Mouse (Mus musculus): ENCODE data around the gene Nudt9. TPM values are rescaled to one million over a fixed set of nuclear protein-coding genes. Genes with fewer than 3 reads are reported as not detected.

Nudt9 gene
- polyA plus RNA-seq, 1 experiment = 60.6 TPM

DNA sequence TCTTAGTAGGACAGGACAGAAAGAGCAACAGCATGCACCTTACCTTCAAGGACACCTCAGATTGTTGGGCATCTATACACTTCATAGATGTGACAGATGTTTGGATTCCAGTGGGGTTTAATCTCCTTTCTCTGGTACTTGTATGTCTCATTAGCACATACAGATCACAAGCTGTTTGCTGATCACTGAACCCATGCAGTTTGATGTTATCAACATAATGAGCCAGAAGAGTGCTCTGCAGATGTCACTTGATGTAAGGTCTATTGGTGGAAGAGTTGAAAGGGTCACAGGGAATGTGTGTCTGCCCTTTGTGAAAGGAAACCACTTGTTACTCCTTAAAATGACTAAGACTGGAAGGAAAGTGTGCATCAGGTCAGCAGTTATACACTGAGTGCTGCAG is 11.0 kb upstream of the Nudt9 start:
- TF ChIP-seq POLR2A (IDR thresholded peaks at IDR 0.05; ENCODE audit: borderline replicate concordance, low read depth, low read length) = no peak
- no peak for TF ChIP-seq CTCF (IDR thresholded peaks at IDR 0.05; ENCODE audit: low read depth, low read length)

DNA sequence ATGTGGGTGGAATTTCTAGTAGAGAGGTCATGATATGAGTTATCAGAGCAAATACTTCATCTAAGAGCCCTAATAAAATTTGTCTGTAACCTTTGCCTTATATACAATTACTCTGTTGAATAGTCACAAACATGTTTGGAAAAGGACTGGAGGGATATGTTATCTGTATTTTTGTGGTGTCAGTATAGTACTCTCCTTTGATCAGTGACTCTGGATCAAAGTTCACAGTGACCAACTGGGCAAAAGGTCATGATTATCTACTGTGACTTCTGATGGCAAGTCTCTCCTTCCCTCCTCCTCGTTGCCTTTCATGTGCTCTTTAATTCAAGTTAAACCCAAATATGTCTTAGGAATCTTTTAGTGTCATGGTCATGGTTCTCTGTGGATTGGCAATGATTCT is 10.3 kb upstream of the Nudt9 start:
- TF ChIP-seq POLR2A (IDR thresholded peaks at IDR 0.05; ENCODE audit: borderline replicate concordance, low read depth, low read length) (no peak), CTCF (IDR thresholded peaks at IDR 0.05; ENCODE audit: low read depth, low read length) (no peak)
- peaks cover 8% of the 10 kb centered on the region for H3K4me1 ChIP-seq (ENCODE audit: control insufficient read depth, insufficient read depth, low read length)
- no peak overlapping the region for H3K27ac ChIP-seq (ENCODE audit: insufficient read depth, low read depth, low read length)
- no peak overlapping the region for H3K4me3 ChIP-seq (ENCODE audit: insufficient read depth, low read length)

More for the DNA sequence above, 11.0 kb upstream of the Nudt9 start:
- Histone ChIP-seq H3K4me3 (ENCODE audit: insufficient read depth, low read length) (no peak overlapping the region), H3K4me1 (ENCODE audit: control insufficient read depth, insufficient read depth, low read length) (peaks cover 8% of the 10 kb centered on the region), H3K27ac (ENCODE audit: insufficient read depth, low read depth, low read length) (no peak overlapping the region)

DNA sequence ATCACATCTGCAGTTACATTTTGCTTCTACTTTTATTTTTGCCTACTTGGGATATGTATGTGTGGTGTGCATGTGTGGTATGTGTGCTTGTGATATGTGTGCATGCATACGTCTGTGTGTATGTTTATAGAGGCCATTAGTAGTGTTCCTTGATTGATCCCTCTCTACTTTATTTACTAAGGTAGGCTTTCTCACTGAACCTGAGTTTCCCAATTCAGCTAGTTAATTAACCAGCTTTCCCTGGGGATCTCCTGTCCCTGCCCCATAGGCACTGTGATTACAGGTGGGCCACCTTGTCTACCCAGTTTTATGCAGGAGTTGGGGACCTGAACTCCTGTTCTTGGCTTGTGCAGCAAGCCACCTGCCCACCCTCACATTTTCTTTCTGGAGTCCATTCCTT is 9.4 kb upstream of the Nudt9 start:
- no peak overlapping the region for H3K27ac ChIP-seq (ENCODE audit: insufficient read depth, low read depth, low read length)
- peaks cover 8% of the 10 kb centered on the region for H3K4me1 ChIP-seq (ENCODE audit: control insufficient read depth, insufficient read depth, low read length)
- TF ChIP-seq CTCF (IDR thresholded peaks at IDR 0.05; ENCODE audit: low read depth, low read length) (no peak), POLR2A (IDR thresholded peaks at IDR 0.05; ENCODE audit: borderline replicate concordance, low read depth, low read length) (no peak)
- H3K4me3 ChIP-seq (ENCODE audit: insufficient read depth, low read length) = no peak overlapping the region

DNA sequence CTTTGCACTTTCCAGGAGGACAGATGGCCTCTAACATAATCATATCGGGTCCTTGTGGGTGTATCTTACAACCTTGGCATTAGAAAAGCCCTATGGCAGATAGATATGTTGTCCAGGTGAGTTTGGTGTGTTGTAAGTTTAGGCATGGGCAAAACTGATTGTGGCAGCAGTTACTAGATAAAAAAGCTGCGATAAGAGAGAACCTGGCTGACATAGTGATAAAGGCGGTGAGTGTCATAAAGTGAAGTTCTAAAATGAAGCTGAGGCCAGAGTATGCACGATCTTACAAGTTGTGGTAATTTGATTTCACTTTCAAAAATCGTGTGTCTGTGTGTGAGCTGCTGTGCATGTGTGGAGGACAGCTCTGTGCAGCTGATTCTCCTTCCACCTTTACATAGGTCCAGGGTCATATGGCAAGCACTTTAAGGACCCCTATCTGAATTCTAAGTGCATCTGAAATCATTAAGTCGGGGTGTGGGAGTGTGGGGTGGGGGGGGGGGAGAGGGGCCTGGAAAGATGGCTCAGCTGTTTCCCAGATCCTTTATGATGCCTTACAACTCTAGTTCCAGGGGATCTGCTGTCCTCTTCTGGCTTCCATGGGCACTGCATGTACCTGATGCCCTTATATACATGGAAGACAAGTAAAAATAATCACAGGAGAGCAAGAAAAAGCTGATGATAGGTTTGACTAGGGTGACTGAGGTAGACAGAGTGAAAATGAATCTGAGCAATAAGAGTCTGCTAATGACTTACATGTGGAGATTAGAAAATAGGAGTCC is 6.8 kb upstream of the Nudt9 start:
- H3K4me3 ChIP-seq (ENCODE audit: insufficient read depth, low read length) = no peak overlapping the region
- no peak overlapping the region for H3K27ac ChIP-seq (ENCODE audit: insufficient read depth, low read depth, low read length)
- H3K4me1 ChIP-seq (ENCODE audit: control insufficient read depth, insufficient read depth, low read length) = peaks cover 19% of the 10 kb centered on the region
- no peak for TF ChIP-seq POLR2A (IDR thresholded peaks at IDR 0.05; ENCODE audit: borderline replicate concordance, low read depth, low read length)
- peak; percentile 37 for TF ChIP-seq CTCF (IDR thresholded peaks at IDR 0.05; ENCODE audit: low read depth, low read length)

DNA sequence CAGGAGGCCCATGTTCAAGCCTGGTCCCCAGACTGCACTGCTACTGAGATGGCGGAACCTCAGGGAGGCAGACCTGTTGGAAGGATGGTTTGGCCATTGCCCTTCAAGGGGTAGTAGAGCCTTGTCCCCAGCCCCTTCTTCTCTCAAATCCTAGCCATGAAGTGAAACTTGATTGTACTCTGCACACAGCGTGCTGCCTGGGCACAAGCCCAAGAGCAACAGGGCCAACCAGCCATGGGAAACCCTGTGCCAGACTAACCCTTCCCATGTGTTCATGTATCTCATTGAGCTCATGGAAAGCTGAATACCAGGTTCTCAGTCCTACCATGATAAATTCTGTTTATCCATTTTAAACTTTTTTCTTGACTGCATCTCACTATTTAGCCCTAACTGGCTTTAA is 3.2 kb upstream of the Nudt9 start:
- Histone ChIP-seq H3K4me3 (ENCODE audit: insufficient read depth, low read length) (no peak overlapping the region), H3K4me1 (ENCODE audit: control insufficient read depth, insufficient read depth, low read length) (peaks cover 32% of the 10 kb centered on the region), H3K27ac (ENCODE audit: insufficient read depth, low read depth, low read length) (no peak overlapping the region)
- TF ChIP-seq POLR2A (IDR thresholded peaks at IDR 0.05; ENCODE audit: borderline replicate concordance, low read depth, low read length) (no peak), CTCF (IDR thresholded peaks at IDR 0.05; ENCODE audit: low read depth, low read length) (no peak)

DNA sequence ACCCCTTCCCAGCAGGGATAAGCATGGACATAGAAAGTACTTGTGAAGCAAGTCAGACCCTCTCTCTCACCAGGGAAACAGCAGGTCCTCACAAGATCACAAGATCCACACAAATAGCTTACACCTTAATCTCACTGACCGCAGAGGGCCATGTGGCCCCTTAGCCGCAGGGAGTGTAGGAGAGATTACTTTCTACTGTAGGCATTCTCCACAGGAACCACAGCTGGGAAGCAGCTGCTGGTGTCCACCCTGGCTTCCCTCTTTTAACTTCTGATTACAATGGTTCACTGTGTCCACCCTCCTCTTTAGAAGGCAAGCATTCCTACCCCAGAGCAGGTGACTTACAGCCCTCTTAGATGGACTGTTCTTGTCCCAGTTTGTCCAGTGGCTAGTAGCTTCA is 2.4 kb upstream of the Nudt9 start:
- H3K27ac ChIP-seq (ENCODE audit: insufficient read depth, low read depth, low read length) = peak overlapping the region; percentile 45
- H3K4me3 ChIP-seq (ENCODE audit: insufficient read depth, low read length) = no peak overlapping the region
- TF ChIP-seq POLR2A (IDR thresholded peaks at IDR 0.05; ENCODE audit: borderline replicate concordance, low read depth, low read length) (no peak), CTCF (IDR thresholded peaks at IDR 0.05; ENCODE audit: low read depth, low read length) (no peak)
- H3K4me1 ChIP-seq (ENCODE audit: control insufficient read depth, insufficient read depth, low read length) = peaks cover 32% of the 10 kb centered on the region

DNA sequence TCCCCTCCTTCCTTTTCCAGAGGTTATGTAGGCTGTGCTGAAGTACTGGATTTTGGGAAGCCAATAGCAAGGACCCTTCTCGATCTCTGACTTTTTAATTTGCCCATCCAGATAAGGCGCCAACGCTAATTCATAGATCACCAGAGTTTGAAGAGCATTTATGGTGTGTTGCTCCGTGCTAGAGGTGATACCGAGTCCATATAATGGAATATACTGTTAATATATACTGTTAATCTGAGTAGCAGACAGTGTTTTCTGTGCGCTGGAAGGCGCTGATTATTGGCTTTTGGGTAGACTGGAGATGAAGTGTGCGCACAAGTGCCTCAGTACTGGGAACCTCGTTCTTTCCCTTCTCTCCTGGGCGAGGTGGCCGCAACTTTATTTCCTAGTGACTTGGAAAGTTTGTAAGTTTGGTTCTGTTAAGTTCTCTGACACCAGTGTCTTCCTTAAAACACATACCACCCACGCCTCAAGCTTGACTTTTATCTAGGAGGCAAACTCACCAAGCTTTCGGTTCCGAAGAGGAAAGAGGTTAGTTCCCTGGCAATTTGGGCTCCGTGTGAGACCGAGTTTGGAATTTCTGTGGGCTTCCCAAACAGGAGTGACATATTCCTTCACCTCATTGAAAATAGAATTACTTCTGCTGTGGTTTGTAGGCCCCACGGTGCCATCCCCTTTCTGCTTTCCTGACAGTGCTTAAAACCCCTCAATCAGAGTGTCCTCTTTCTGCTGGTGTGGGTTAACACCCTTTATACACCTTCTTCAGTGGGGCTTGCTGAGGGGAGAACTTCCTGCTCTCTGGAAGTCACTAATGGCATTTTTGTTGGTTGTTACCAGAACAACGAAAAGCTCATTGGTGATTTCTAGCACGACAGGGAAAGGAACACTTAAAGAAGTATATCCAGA is 1.3 kb downstream of the Nudt9 start:
- Histone ChIP-seq H3K27ac (ENCODE audit: insufficient read depth, low read depth, low read length) (peak overlapping the region; percentile 87), H3K4me1 (ENCODE audit: control insufficient read depth, insufficient read depth, low read length) (peaks cover 31% of the 10 kb centered on the region), H3K4me3 (ENCODE audit: insufficient read depth, low read length) (peak overlapping the region; percentile 99)
- no peak for TF ChIP-seq POLR2A (IDR thresholded peaks at IDR 0.05; ENCODE audit: borderline replicate concordance, low read depth, low read length)
- no peak for TF ChIP-seq CTCF (IDR thresholded peaks at IDR 0.05; ENCODE audit: low read depth, low read length)

DNA sequence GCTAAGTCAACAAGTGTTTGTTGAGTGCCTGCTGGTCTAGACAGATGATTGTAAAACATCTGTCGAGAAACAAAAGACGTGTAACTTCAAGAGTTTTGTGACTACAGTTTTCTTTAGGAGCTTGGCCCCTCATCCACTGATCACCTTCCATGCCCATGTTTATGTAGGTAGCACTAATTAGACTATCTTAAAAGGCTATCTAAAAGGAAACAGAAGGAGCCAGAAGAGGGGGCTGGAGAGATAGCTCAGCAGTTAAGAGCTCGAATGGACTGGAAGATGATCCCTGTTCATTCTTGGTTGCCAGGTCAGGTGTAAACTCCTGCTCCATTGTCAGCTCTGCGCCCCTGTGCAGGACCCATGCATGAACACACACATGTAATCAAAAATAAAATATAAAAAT is 2.0 kb downstream of the Nudt9 start:
- Histone ChIP-seq H3K4me1 (ENCODE audit: control insufficient read depth, insufficient read depth, low read length) (peaks cover 25% of the 10 kb centered on the region), H3K27ac (ENCODE audit: insufficient read depth, low read depth, low read length) (peak overlapping the region; percentile 87), H3K4me3 (ENCODE audit: insufficient read depth, low read length) (peak overlapping the region; percentile 99)
- TF ChIP-seq CTCF (IDR thresholded peaks at IDR 0.05; ENCODE audit: low read depth, low read length) (no peak), POLR2A (IDR thresholded peaks at IDR 0.05; ENCODE audit: borderline replicate concordance, low read depth, low read length) (no peak)

DNA sequence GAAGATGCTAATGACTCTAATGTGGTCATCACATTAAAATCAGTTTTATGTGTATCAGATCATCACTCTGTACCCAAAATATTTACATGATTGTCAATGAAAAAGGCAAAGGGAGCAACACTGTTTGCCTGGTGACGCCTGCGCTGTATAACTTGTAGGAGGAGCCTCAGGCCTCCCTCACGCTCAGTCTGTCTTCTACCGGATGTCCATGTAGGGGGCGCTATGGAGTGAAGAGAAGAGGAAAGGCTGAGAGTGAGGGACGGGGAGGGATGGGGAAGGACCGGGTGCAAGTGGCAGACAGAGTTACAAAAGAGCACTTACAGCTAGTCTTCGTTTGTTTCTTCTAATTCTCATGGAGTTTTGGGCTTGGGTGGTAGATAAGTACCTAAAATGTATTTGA is 6.8 kb downstream of the Nudt9 start:
- Histone ChIP-seq H3K4me1 (ENCODE audit: control insufficient read depth, insufficient read depth, low read length) (peaks cover 2% of the 10 kb centered on the region; the same call in 1 of the 2 replicates), H3K4me3 (ENCODE audit: insufficient read depth, low read length) (no peak overlapping the region), H3K27ac (ENCODE audit: insufficient read depth, low read depth, low read length) (no peak overlapping the region)
- TF ChIP-seq POLR2A (IDR thresholded peaks at IDR 0.05; ENCODE audit: borderline replicate concordance, low read depth, low read length) (no peak), CTCF (IDR thresholded peaks at IDR 0.05; ENCODE audit: low read depth, low read length) (peak; percentile 56)

DNA sequence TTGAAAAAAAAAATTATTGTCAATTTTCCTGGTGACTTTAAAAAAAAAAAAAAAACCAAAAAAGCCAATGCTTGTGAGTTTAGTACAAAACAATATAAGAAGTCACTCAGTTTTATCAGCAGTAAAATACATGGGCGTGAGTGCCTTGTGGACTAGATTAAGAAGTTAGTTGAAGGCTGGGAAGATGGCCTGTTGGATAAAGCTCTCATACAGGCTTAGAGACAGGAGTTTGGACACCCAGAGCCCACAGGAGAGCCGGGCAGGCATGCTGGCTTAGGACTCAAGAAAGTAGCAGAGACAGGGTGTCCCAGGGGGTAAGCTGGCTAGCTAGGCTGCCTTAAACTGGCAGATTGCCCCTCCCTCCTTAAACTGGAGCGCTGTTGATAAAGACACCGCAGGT is 8.8 kb downstream of the Nudt9 start:
- Histone ChIP-seq H3K27ac (ENCODE audit: insufficient read depth, low read depth, low read length) (no peak overlapping the region), H3K4me1 (ENCODE audit: control insufficient read depth, insufficient read depth, low read length) (peaks cover under 1% of the 10 kb centered on the region; the same call in 1 of the 2 replicates), H3K4me3 (ENCODE audit: insufficient read depth, low read length) (no peak overlapping the region)
- TF ChIP-seq POLR2A (IDR thresholded peaks at IDR 0.05; ENCODE audit: borderline replicate concordance, low read depth, low read length) = no peak
